Mouse (Mus musculus): ENCODE results near the gene Eftud2.

Gene Eftud2

GRCm38 (mm10) chr11:102881314-102882198 lies 771 bp upstream of the Eftud2 start:
- ATAC-seq (ENCODE audit: low TSS enrichment): peak; percentile 45; the same call in 1 of the 2 replicates

GRCm38 (mm10) chr11:102879558-102879957 lies 1.2 kb downstream of the Eftud2 start:
- no peak for ATAC-seq (ENCODE audit: low TSS enrichment)

GRCm38 (mm10) chr11:102874801-102875334 lies 5.9 kb downstream of the Eftud2 start:
- peak; percentile 97 for ATAC-seq (ENCODE audit: low TSS enrichment)

- ATAC-seq (ENCODE audit: low TSS enrichment): no peak
Observed at GRCm38 (mm10) chr11:102864272-102864671, 16.5 kb downstream of the Eftud2 start.

- peak; percentile 83 for ATAC-seq (ENCODE audit: low TSS enrichment)
Observed at GRCm38 (mm10) chr11:102859933-102860332, 20.9 kb downstream of the Eftud2 start.

- no peak for ATAC-seq (ENCODE audit: low TSS enrichment)
Observed at GRCm38 (mm10) chr11:102858951-102859350, 21.8 kb downstream of the Eftud2 start.

- no peak for ATAC-seq (ENCODE audit: low TSS enrichment)
Observed at GRCm38 (mm10) chr11:102855941-102856340, 24.8 kb downstream of the Eftud2 start.

GRCm38 (mm10) chr11:102853760-102854159 lies 27.0 kb downstream of the Eftud2 start:
- no peak for ATAC-seq (ENCODE audit: low TSS enrichment)

GRCm38 (mm10) chr11:102851883-102852282 lies 28.9 kb downstream of the Eftud2 start:
- ATAC-seq (ENCODE audit: low TSS enrichment): no peak; the same call in 1 of the 2 replicates

GRCm38 (mm10) chr11:102845926-102846325 lies 34.9 kb downstream of the Eftud2 start:
- no peak for ATAC-seq (ENCODE audit: low TSS enrichment)

GRCm38 (mm10) chr11:102838616-102839150 lies 42.1 kb downstream of the Eftud2 start:
- no peak for ATAC-seq (ENCODE audit: low TSS enrichment)

- no peak for ATAC-seq (ENCODE audit: low TSS enrichment)
Observed at GRCm38 (mm10) chr11:102838126-102838525, 42.7 kb downstream of the Eftud2 start.

- no peak for ATAC-seq (ENCODE audit: low TSS enrichment)
Observed at GRCm38 (mm10) chr11:102837385-102837784, 43.4 kb downstream of the Eftud2 start.

- no peak for ATAC-seq (ENCODE audit: low TSS enrichment)
Observed at GRCm38 (mm10) chr11:102836146-102836545, 44.6 kb downstream of the Eftud2 start.

GRCm38 (mm10) chr11:102835549-102835948 lies 45.2 kb downstream of the Eftud2 start, which contains the start of gene Higd1b:
Higd1b (plus strand) TSS chr11:102835849.
- ATAC-seq (ENCODE audit: low TSS enrichment): no peak

- no peak for ATAC-seq (ENCODE audit: low TSS enrichment)
Observed at GRCm38 (mm10) chr11:102834219-102834618, 46.6 kb downstream of the Eftud2 start.

- no peak for ATAC-seq (ENCODE audit: low TSS enrichment)
Observed at GRCm38 (mm10) chr11:102832700-102833297, 48.0 kb downstream of the Eftud2 start.

GRCm38 (mm10) chr11:102830276-102830675 lies 50.5 kb downstream of the Eftud2 start:
- no peak for ATAC-seq (ENCODE audit: low TSS enrichment)

GRCm38 (mm10) chr11:102827097-102827496 lies 53.7 kb downstream of the Eftud2 start:
- no peak for ATAC-seq (ENCODE audit: low TSS enrichment)

GRCm38 (mm10) chr11:102826476-102826875 lies 54.3 kb downstream of the Eftud2 start:
- no peak for ATAC-seq (ENCODE audit: low TSS enrichment)

GRCm38 (mm10) chr11:102821231-102821630 lies 59.6 kb downstream of the Eftud2 start:
- no peak for ATAC-seq (ENCODE audit: low TSS enrichment)

GRCm38 (mm10) chr11:102820432-102820831 lies 60.4 kb downstream of the Eftud2 start:
- ATAC-seq (ENCODE audit: low TSS enrichment): no peak
